Mouse (Mus musculus): ENCODE data around the gene Ly86. TPM values are rescaled to one million over a fixed set of nuclear protein-coding genes. Genes with fewer than 3 reads are reported as not detected.
A peak's percentile ranks its signal among the peaks of the same experiment; 100 is the strongest.

Ly86 gene
- polyA plus RNA-seq, 1 experiment from 2014 or later: 19.1 TPM

DNA sequence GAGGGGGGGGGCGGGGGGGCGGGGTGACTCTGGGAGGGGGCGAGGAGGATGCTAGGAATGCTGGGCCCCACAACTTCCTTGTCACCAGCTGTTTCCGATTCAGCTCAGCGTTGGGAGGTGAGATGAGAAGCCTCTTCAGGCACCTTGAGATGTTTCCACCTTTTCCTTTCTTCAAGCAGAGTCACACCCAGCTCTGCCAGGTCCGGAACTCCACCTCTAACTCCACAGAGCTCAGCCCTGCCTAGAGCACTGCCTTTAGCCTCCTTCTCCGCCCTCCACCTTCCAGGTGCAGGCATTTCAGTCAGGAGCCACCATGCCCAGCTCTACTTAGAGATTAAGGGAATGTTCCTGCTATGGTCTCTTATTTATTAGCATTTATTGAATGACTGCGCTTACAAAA is 34.7 kb upstream of the Ly86 start:
- peaks cover 8% of the 10 kb centered on the region for H3K27me3 ChIP-seq (ENCODE audit: insufficient read depth, low read length)
- TF ChIP-seq CTCF (IDR thresholded peaks at IDR 0.05; ENCODE audit: low read depth): no peak
- no peak for TF ChIP-seq EP300 (IDR thresholded peaks at IDR 0.05; ENCODE audit: low read depth)
- H3K4me1 ChIP-seq (ENCODE audit: insufficient read depth): no peaks in the 10 kb centered on the region
- H3K4me3 ChIP-seq (ENCODE audit: low read depth, low read length): no peak overlapping the region
- 45% methylated on average over 8 of the region's 8 CpGs for WGBS (ENCODE audit: insufficient replicate concordance)
- H3K36me3 ChIP-seq (replicated peaks; ENCODE audit: insufficient read depth, low read length): no peaks in the 10 kb centered on the region
- no peak for DNase-seq
- no peak overlapping the region for H3K27ac ChIP-seq (ENCODE audit: low read depth)
- no peaks in the 10 kb centered on the region for H3K9me3 ChIP-seq (ENCODE audit: low read length)
- H3K4me2 ChIP-seq (ENCODE audit: low read depth, low read length): no peak overlapping the region
- H3K9ac ChIP-seq (replicated peaks): no peak overlapping the region
- ATAC-seq: no peak

DNA sequence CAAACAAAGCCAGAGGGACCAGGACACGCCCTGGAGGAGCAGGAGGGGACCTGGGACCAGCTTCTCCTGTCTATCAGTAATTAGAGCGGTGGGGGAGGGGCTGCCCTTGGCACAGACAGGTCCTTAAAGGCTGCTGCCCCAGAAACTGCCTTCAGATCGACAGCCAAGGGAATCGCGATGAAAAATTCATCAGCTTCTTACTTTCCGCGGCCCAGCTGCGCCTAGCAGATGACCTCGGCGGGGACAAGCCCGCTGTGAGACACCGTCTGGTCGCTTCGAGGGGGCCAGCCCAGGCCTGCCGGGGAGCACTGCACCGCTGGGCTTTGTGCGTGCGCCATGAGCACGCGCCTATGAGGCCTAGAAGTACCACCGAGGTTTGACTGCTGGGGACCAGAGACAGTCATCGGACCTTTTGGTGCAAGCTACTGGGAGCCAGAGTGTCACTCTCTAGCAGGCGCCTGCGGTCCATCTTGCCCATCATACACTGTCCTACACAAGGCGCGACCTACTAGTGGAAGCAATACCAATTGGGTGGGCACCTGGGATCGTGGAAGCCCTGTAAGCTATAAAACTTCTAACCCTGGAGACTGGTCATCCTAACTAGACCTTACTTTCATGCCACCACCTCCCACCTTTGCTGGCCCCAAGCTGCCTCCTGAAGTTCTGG is 33.3 kb upstream of the Ly86 start:
- DNase-seq: peak; percentile 21
- no peak for ATAC-seq
- WGBS (ENCODE audit: insufficient replicate concordance): 39% methylated on average over 27 of the region's 27 CpGs

DNA sequence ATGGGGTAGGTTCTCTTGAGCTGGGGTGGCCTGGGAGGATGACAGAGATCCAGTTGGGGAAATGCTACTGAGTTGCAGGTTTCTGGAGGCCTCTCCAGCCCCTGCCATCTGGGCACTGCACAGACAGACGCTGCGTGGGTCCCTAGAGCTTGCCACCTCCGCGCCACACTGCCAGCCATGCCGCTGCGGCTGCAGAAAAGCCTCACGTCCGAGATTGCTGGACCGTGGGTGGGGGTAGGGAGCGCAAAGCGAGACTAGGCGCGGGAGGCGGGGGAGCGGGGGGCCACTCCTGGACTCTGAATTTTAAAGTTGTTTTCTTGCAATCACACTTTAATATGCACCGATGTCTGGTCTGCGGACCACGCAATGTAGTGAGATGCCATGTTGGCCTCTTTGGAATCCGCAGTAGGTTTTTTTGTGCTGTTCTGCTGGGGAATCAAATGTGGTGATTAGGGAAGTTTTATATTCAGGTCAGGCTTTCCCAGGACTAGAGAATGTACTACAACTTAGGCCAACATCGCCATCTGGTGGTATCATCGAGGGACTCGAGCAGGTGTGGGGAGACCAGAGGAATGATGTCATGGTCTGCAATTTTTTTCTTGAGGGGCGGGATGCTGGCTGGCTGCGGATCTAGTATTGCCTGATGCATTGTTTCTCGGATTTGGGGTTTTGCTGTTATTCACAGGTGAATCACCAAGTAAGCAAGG is 32.6 kb upstream of the Ly86 start:
- peak overlapping the region; percentile 37 for H3K4me3 ChIP-seq (ENCODE audit: low read depth, low read length)
- no peaks in the 10 kb centered on the region for H3K4me1 ChIP-seq (ENCODE audit: insufficient read depth)
- no peak overlapping the region for H3K27ac ChIP-seq (ENCODE audit: low read depth)
- H3K4me2 ChIP-seq (ENCODE audit: low read depth, low read length): peak overlapping the region; percentile 71
- peaks cover 8% of the 10 kb centered on the region for H3K27me3 ChIP-seq (ENCODE audit: insufficient read depth, low read length)
- peak; percentile 87 for ATAC-seq
- peak; percentile 88 for TF ChIP-seq CTCF (IDR thresholded peaks at IDR 0.05; ENCODE audit: low read depth)
- no peak for TF ChIP-seq EP300 (IDR thresholded peaks at IDR 0.05; ENCODE audit: low read depth)
- H3K36me3 ChIP-seq (replicated peaks; ENCODE audit: insufficient read depth, low read length): no peaks in the 10 kb centered on the region
- no peaks in the 10 kb centered on the region for H3K9me3 ChIP-seq (ENCODE audit: low read length)
- 4% methylated on average over 25 of the region's 25 CpGs for WGBS (ENCODE audit: insufficient replicate concordance)
- H3K9ac ChIP-seq (replicated peaks): peak overlapping the region; percentile 39; the same call in 1 of the 2 replicates
- peak; percentile 85 for DNase-seq

More for the DNA sequence above, 33.3 kb upstream of the Ly86 start:
- peak overlapping the region; percentile 71 for H3K4me2 ChIP-seq (ENCODE audit: low read depth, low read length)
- TF ChIP-seq CTCF (IDR thresholded peaks at IDR 0.05; ENCODE audit: low read depth) (no peak), EP300 (IDR thresholded peaks at IDR 0.05; ENCODE audit: low read depth) (no peak)
- no peak overlapping the region; the same call in 1 of the 2 replicates for H3K4me3 ChIP-seq (ENCODE audit: low read depth, low read length)
- no peaks in the 10 kb centered on the region for H3K9me3 ChIP-seq (ENCODE audit: low read length)
- peaks cover 8% of the 10 kb centered on the region for H3K27me3 ChIP-seq (ENCODE audit: insufficient read depth, low read length)
- no peak overlapping the region for H3K27ac ChIP-seq (ENCODE audit: low read depth)
- no peak overlapping the region for H3K9ac ChIP-seq (replicated peaks)
- H3K36me3 ChIP-seq (replicated peaks; ENCODE audit: insufficient read depth, low read length): no peaks in the 10 kb centered on the region
- H3K4me1 ChIP-seq (ENCODE audit: insufficient read depth): no peaks in the 10 kb centered on the region

- ATAC-seq: no peak
- Histone ChIP-seq H3K9me3 (ENCODE audit: low read length) (no peaks in the 10 kb centered on the region), H3K27ac (ENCODE audit: low read depth) (no peak overlapping the region), H3K4me3 (ENCODE audit: low read depth, low read length) (no peak overlapping the region), H3K4me2 (ENCODE audit: low read depth, low read length) (no peak overlapping the region), H3K27me3 (ENCODE audit: insufficient read depth, low read length) (peaks cover 8% of the 10 kb centered on the region), H3K9ac (replicated peaks) (no peak overlapping the region), H3K4me1 (ENCODE audit: insufficient read depth) (no peaks in the 10 kb centered on the region), H3K36me3 (replicated peaks; ENCODE audit: insufficient read depth, low read length) (no peaks in the 10 kb centered on the region)
- TF ChIP-seq CTCF (IDR thresholded peaks at IDR 0.05; ENCODE audit: low read depth): no peak
- TF ChIP-seq EP300 (IDR thresholded peaks at IDR 0.05; ENCODE audit: low read depth): no peak
- no peak for DNase-seq
- WGBS (ENCODE audit: insufficient replicate concordance): 26% methylated on average over 4 of the region's 4 CpGs
Measured at GRCm38 (mm10) chr13:37312951-37313350, 32.1 kb upstream of the Ly86 start.

DNA sequence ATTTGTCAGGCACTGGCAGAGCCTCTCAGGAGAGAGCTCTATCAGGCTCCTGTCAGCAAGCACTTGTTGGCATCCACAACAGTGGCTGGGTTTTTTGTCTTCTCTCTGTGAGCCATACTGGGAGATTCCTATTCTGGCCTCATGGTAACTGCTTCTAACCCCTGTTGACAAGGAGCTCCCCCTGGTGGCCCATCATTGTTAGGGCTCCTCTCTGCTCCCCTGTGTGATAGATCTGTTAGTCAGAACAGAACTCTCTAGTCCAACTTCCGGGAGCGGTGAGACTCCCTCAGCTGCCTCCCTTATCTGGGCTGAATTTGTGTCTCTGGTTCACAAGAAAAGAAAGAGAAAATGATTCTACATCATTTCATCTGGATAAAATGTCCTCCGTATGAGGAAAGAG is 19.5 kb upstream of the Ly86 start:
- Histone ChIP-seq H3K9ac (replicated peaks) (no peak overlapping the region), H3K27ac (ENCODE audit: low read depth) (no peak overlapping the region), H3K36me3 (replicated peaks; ENCODE audit: insufficient read depth, low read length) (no peaks in the 10 kb centered on the region), H3K4me2 (ENCODE audit: low read depth, low read length) (no peak overlapping the region), H3K4me3 (ENCODE audit: low read depth, low read length) (no peak overlapping the region), H3K9me3 (ENCODE audit: low read length) (no peaks in the 10 kb centered on the region), H3K4me1 (ENCODE audit: insufficient read depth) (no peaks in the 10 kb centered on the region), H3K27me3 (ENCODE audit: insufficient read depth, low read length) (no peaks in the 10 kb centered on the region)
- 82% methylated on average over 3 of the region's 3 CpGs for WGBS (ENCODE audit: insufficient replicate concordance)
- DNase-seq (peak; percentile 76), ATAC-seq (no peak)
- peak; percentile 77 for TF ChIP-seq CTCF (IDR thresholded peaks at IDR 0.05; ENCODE audit: low read depth)
- TF ChIP-seq EP300 (IDR thresholded peaks at IDR 0.05; ENCODE audit: low read depth): no peak

- DNase-seq (no peak), ATAC-seq (no peak)
- Histone ChIP-seq H3K9me3 (ENCODE audit: low read length) (no peaks in the 10 kb centered on the region), H3K4me2 (ENCODE audit: low read depth, low read length) (no peak overlapping the region), H3K27ac (ENCODE audit: low read depth) (no peak overlapping the region), H3K4me1 (ENCODE audit: insufficient read depth) (no peaks in the 10 kb centered on the region), H3K27me3 (ENCODE audit: insufficient read depth, low read length) (no peaks in the 10 kb centered on the region), H3K4me3 (ENCODE audit: low read depth, low read length) (no peak overlapping the region), H3K9ac (replicated peaks) (no peak overlapping the region), H3K36me3 (replicated peaks; ENCODE audit: insufficient read depth, low read length) (no peaks in the 10 kb centered on the region)
- TF ChIP-seq CTCF (IDR thresholded peaks at IDR 0.05; ENCODE audit: low read depth): no peak
- TF ChIP-seq EP300 (IDR thresholded peaks at IDR 0.05; ENCODE audit: low read depth): no peak
- WGBS (ENCODE audit: insufficient replicate concordance): 77% methylated on average over 8 of the region's 8 CpGs
Measured at GRCm38 (mm10) chr13:37329747-37330146, 15.3 kb upstream of the Ly86 start.
